18 mouse cellular contexts compared by ENCODE assay signal in the genomic region with DNA sequence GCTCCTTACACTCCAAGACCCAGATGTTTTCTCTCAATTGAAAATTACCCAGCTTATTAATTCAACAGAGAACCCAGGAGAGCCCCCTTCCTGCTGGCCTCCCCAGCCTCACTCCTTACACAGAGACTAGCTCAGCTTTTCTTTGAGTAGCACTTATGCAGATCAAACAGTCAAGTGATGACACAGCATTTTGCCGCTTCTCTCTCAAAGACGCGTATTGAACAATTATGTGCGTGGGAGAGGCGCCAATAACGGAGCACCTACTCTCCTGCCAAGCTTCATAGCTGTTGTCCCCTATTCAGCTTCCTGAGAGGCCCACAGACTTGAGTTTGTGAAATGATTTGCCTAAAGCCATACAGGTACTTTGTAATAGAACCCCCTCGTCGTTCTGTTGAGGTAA.
A peak's percentile ranks its signal among the peaks of the same experiment; 100 is the strongest.
DNase-seq lines count a peak whose midpoint lies in the region; ATAC-seq and TF ChIP-seq lines count a peak whose summit lies in the region.
"Had no signal": no experiment of that assay in that cellular context is flagged by ENCODE, and none has a peak within 500 bp of the region (broad histone marks: within the 10 kb centered on the region; RNA-seq: fewer than 3 reads in every experiment).

No protein-coding gene starts in this region.

- H3K4me1 ChIP-seq in hindbrain, embryonic 14.5 days (replicated peaks; ENCODE audit: control insufficient read depth, insufficient read depth, low read length) = peaks cover 7% of the 10 kb centered on the region
- H3K4me1 ChIP-seq in hindbrain, embryonic 10.5 days (replicated peaks) = peaks cover 28% of the 10 kb centered on the region
- peaks cover 24% of the 10 kb centered on the region for H3K4me1 ChIP-seq in cerebellum, adult 2 months (ENCODE audit: control insufficient read depth, insufficient read depth, low read length)

- ATAC-seq in hindbrain, embryonic 14.5 days (ENCODE audit: low FRiP score) = no peak
- peak; percentile 64 for ATAC-seq in CD4-positive, CD25-positive, alpha-beta regulatory T cell, adult 4 months
- ATAC-seq in common myeloid progenitor, adult 5-6 weeks (replicated peaks; ENCODE audit: low read depth, poor library complexity, severe bottlenecking) = peak; percentile 66
- ATAC-seq: hindbrain, embryonic 16.5 days; liver, postnatal 0 days; midbrain, embryonic 16.5 days had no signal

- no peak overlapping the region for H3K9ac ChIP-seq in hindbrain, embryonic 14.5 days
- H3K9ac ChIP-seq: liver, postnatal 0 days had no signal

- peak; percentile 36 for DNase-seq in hindbrain, embryonic 14.5 days (ENCODE audit: low spot score)
- DNase-seq in hindbrain, embryonic 10.5 days (ENCODE audit: low spot score) = no peak
- DNase-seq in right cerebral cortex, adult 2 months (ENCODE audit: low spot score in 2 of 2) = peak; percentile 27 to 28
- DNase-seq in right cerebral cortex, postnatal 36 days (ENCODE audit: low spot score in 2 of 2) = no peak
- DNase-seq in embryo, embryonic 9.5 days (ENCODE audit: extremely low spot score) = no peak
- DNase-seq in cerebellum, adult 2 months = no peak
- DNase-seq: cerebellum, adult 8-10 months; embryo, embryonic 11 days; gastrocnemius, postnatal 10 days; heart, adult 2 months; kidney, adult 2 months; kidney, postnatal 4 days; liver, postnatal 0 days; spleen, adult 18-20 months had no signal

- H3K27me3 ChIP-seq in hindbrain, embryonic 14.5 days (ENCODE audit: control insufficient read depth, insufficient read depth, low read length) = no peaks in the 10 kb centered on the region
- peaks cover 6% of the 10 kb centered on the region; the same call in 1 of the 2 replicates for H3K27me3 ChIP-seq in hindbrain, embryonic 10.5 days (ENCODE audit: insufficient read depth, poor library complexity, severe bottlenecking)
- H3K27me3 ChIP-seq in cerebellum, adult 2 months (ENCODE audit: control insufficient read depth, insufficient read depth, low read length) = no peaks in the 10 kb centered on the region

- no peaks in the 10 kb centered on the region for H3K9me3 ChIP-seq in hindbrain, embryonic 14.5 days (ENCODE audit: control insufficient read depth, low read length)
- no peaks in the 10 kb centered on the region for H3K9me3 ChIP-seq in hindbrain, embryonic 10.5 days

- H3K4me2 ChIP-seq in hindbrain, embryonic 14.5 days (replicated peaks) = no peak overlapping the region

- TF ChIP-seq POLR2A in cerebellum, adult 2 months (IDR thresholded peaks at IDR 0.05; ENCODE audit: borderline replicate concordance, insufficient read depth, low read length) = no peak

- H3K4me3 ChIP-seq in hindbrain, embryonic 14.5 days (replicated peaks; ENCODE audit: low read length) = no peak overlapping the region
- H3K4me3 ChIP-seq in hindbrain, embryonic 10.5 days = no peak overlapping the region
- no peak overlapping the region for H3K4me3 ChIP-seq in cerebellum, adult 2 months (replicated peaks; ENCODE audit: insufficient read depth, low read depth, low read length)
- H3K4me3 ChIP-seq: heart, adult 2 months had no signal

- WGBS in hindbrain, embryonic 14.5 days = 67% methylated on average over 8 of the region's 8 CpGs
- WGBS in hindbrain, embryonic 10.5 days = 89% methylated on average over 8 of the region's 8 CpGs
- 70% methylated on average over 8 of the region's 8 CpGs for WGBS in cerebellum, adult 2 months

- no peaks in the 10 kb centered on the region for H3K36me3 ChIP-seq in hindbrain, embryonic 14.5 days (replicated peaks; ENCODE audit: control insufficient read depth, insufficient read depth)
- H3K36me3 ChIP-seq in hindbrain, embryonic 10.5 days = no peaks in the 10 kb centered on the region

- no peak for TF ChIP-seq CTCF in cerebellum, adult 2 months (IDR thresholded peaks at IDR 0.05; ENCODE audit: borderline replicate concordance, insufficient read depth, low read depth, low read length)

- no peak overlapping the region for H3K27ac ChIP-seq in hindbrain, embryonic 14.5 days
- no peak overlapping the region for H3K27ac ChIP-seq in hindbrain, embryonic 10.5 days
- no peak overlapping the region for H3K27ac ChIP-seq in cerebellum, adult 2 months (ENCODE audit: insufficient read depth, low read length)
- H3K27ac ChIP-seq: heart, adult 2 months had no signal

Comparison
In these comparisons a context has a peak if more than half of its experiments do, and no peak if none do; other contexts are left out.
1. DNase-seq: peak in hindbrain, embryonic 14.5 days (single experiment) and right cerebral cortex, adult 2 months (2 of 2); none in hindbrain, embryonic 10.5 days (single experiment), right cerebral cortex, postnatal 36 days (0 of 2), embryo, embryonic 9.5 days (single experiment) and cerebellum, adult 2 months (0 of 2).